Mouse (Mus musculus) heart, adult 2 months (tissue): ENCODE measurements around the gene Prpf6. TPM values are rescaled to one million over a fixed set of nuclear protein-coding genes. Genes with fewer than 3 reads are reported as not detected.

ENCODE experiments used
- DNase-seq, 2 experiments: peaks; one replicate each; pipeline ENCODE4 v3.0.0; 2021
- H3K27ac ChIP-seq: fragments of 200-600 bp; 2 replicates; pipeline ENCODE4 v1.8.1; 2022
- H3K27me3 ChIP-seq: fragments of 200-500 bp; 2 replicates; pipeline ENCODE4 v1.6.1; 2012; ENCODE audit warnings: mild to moderate bottlenecking, low read length, inconsistent platforms, mixed read lengths; ENCODE audit not compliant: control insufficient read depth, insufficient read depth
- H3K36me3 ChIP-seq: fragments of 200-500 bp; 2 replicates; pipeline ENCODE4 v1.6.1; 2012; ENCODE audit warnings: low read length, inconsistent platforms; ENCODE audit not compliant: control insufficient read depth, insufficient read depth
- H3K4me1 ChIP-seq: fragments of 200-500 bp; 2 replicates; pipeline ENCODE4 v1.6.1; 2011; ENCODE audit warnings: low read length; ENCODE audit not compliant: control insufficient read depth, insufficient read depth
- H3K4me3 ChIP-seq: fragments of 200-600 bp; 2 replicates; pipeline ENCODE4 v1.8.1; 2022
- H3K79me2 ChIP-seq: fragments of 200-500 bp; replicated peaks from 2 replicates; pipeline ENCODE4 v1.6.1; 2012; ENCODE audit warnings: mild to moderate bottlenecking, inconsistent platforms, low read length, moderate library complexity, mixed read lengths; ENCODE audit not compliant: control insufficient read depth, insufficient read depth
- H3K9ac ChIP-seq: fragments of 200-500 bp; 2 replicates; pipeline ENCODE4 v1.6.1; 2012; ENCODE audit warnings: low read depth, mild to moderate bottlenecking, control low read depth, inconsistent platforms, low read length, mixed read lengths
- CTCF ChIP-seq: fragments of 200-600 bp; IDR thresholded peaks from 2 replicates; pipeline ENCODE4 v1.8.1; 2022; ENCODE audit warnings: antibody characterized with exemption, mild to moderate bottlenecking, moderate library complexity
- EP300 ChIP-seq: fragments of 200-500 bp; IDR thresholded peaks from 2 replicates; pipeline ENCODE4 v1.6.1; 2011; ENCODE audit warnings: low read depth, low read length, control low read depth; ENCODE audit not compliant: insufficient read depth
- POLR2A ChIP-seq: fragments of 200-500 bp; IDR thresholded peaks from 2 replicates; pipeline ENCODE4 v1.6.1; 2011; ENCODE audit warnings: mild to moderate bottlenecking, low read depth, low read length, control low read depth; ENCODE audit not compliant: insufficient read depth
- WGBS: fragments of 180-500 bp; shearing (Covaris S2); methylation state at CpG from one replicate; pipeline ENCODE4 v1.1.7; 2018; 5-methylcytosine and 5-hydroxymethylcytosine counted together
- intact Hi-C: fragments of 180-260 bp; cut with DNase I; formaldehyde crosslinking; loops from one replicate; pipeline ENCODE4 v1.15.1; 2025
- polyA plus RNA-seq: library from polyadenylated mRNA; depleted of rRNA; stranded (reverse); fragments of >200 nt; gene quantifications from 2 replicates; pipeline ENCODE4 v1.2.3, GENCODE M21; 2012
- total RNA-seq, 2 experiments: library from RNA; stranded (reverse); gene quantifications; 2 replicates each; pipeline ENCODE4 v1.2.3; 2021

The Prpf6 gene
- total and polyA plus RNA-seq, 3 experiments, result 13.8 to 38.6 (median 35.3) TPM

DNA sequence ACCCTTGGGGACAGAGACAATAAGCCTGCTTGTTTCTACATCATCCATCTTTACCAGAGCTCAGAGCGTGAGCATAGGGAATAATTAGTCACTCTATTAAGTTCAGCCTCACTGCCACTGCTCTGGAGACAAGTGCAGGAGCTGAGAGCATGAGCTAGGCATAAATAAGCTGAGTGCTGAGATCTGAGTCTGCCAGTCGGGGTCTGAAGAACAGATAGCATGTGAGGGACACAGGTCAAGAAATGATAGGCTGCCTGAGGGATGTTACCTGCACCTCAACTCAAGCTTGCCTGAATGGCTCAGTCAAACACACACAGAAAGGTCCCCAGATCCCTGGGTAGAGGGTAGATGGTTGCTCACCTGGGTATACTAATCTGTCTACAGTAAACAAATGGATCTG lies 14.5 kb upstream of the Prpf6 start:
- H3K27ac ChIP-seq, result no peak overlapping the region
- H3K36me3 ChIP-seq, result no peaks in the 10 kb centered on the region
- TF ChIP-seq POLR2A, result no peak
- TF ChIP-seq CTCF, result no peak
- TF ChIP-seq EP300, result no peak
- 66% methylated on average over 2 of the region's 2 CpGs for WGBS
- H3K4me1 ChIP-seq, result peaks cover 6% of the 10 kb centered on the region; the same call in 1 of the 2 replicates
- no peaks in the 10 kb centered on the region for H3K27me3 ChIP-seq
- intact Hi-C loops, result no loop called here
- no peak overlapping the region for H3K4me3 ChIP-seq
- DNase-seq, result peak in 1 of 2 experiments; percentile 11
- H3K9ac ChIP-seq, result no peak overlapping the region
- H3K79me2 ChIP-seq, result no peaks in the 10 kb centered on the region

DNA sequence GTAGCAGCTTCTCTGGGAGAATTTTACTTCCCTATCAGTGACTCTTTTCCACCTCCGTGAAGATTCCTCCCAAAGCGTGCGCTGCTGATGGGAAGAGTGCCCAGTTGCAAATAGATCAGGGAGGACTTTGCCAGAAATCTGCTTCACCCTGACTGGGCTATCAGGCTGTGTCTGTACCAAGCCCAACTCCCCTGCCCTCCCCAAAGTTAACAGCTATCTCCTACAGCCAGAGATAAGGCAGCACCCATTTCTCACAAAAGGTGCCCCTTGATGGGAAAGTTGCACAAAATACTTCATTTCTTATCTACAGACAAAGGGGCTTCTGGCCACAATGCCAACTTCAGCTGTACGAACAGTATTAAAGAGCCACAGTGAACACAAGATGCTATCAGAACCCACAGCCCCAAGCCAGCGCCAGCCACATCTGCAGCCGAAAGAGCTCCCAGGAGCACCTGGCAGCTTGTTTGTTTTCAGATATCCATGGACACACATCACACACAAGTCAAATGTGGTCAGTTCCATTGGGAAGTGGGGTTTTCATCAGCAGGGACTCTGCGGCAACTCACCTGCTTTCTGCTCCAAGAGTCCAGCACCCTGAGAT lies 13.6 kb upstream of the Prpf6 start:
- Histone ChIP-seq H3K27me3 (no peaks in the 10 kb centered on the region), H3K27ac (peak overlapping the region; percentile 66), H3K9ac (no peak overlapping the region), H3K4me1 (peaks cover 6% of the 10 kb centered on the region; the same call in 1 of the 2 replicates), H3K36me3 (no peaks in the 10 kb centered on the region), H3K79me2 (no peaks in the 10 kb centered on the region), H3K4me3 (no peak overlapping the region)
- peak; percentile 17 to 19 for DNase-seq
- TF ChIP-seq POLR2A (no peak), EP300 (no peak), CTCF (no peak)
- WGBS, result 39% methylated on average over 7 of the region's 7 CpGs
- intact Hi-C loops, result no loop called here

DNA sequence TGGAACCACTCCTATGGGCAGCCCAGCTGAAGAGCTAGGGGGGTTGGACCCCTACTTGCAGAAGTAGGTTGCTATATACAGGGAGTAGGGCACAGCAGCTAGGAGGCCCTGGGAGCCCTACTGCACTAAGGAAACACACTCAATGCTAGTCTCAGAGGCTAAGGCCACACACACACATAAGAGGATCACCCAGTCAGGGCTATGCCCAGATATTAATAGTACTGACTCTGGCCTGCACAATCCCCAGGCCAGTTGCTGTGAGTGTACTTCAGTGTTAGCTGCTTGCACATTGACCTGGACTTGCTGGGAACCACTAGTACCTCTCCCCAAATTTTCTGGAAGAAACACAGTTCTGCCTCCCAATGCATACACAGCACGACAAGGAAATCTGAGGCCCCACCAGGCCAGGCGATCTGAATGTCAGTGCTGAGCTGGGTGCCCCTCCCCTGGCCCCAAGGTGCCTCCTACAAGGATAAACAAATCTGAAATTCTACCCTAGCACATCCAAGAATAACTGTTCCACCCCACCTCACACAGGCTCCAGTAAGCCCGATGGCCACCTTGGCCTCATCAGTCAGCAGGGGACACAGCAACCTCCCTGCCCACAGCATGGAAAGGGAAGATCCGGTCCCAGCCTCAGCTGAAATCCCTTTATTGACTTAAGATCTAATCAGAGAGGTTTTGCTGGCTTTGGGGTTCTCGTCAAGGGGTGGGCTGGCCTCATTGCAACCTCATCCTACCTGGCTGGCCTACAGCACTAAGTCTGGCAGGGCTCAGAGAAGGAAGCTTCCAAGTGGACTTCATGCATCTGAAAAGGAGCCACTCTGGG lies 12.7 kb upstream of the Prpf6 start:
- Histone ChIP-seq H3K27ac (peak overlapping the region; percentile 66), H3K4me3 (no peak overlapping the region), H3K27me3 (no peaks in the 10 kb centered on the region), H3K79me2 (no peaks in the 10 kb centered on the region), H3K9ac (no peak overlapping the region; the same call in 1 of the 2 replicates), H3K36me3 (no peaks in the 10 kb centered on the region), H3K4me1 (peaks cover 6% of the 10 kb centered on the region; the same call in 1 of the 2 replicates)
- TF ChIP-seq EP300, result no peak
- no peak for TF ChIP-seq CTCF
- peak; percentile 50; the same call in 1 of the 2 replicates for TF ChIP-seq POLR2A
- 48% methylated on average over 5 of the region's 5 CpGs for WGBS
- peak; percentile 18 to 23 for DNase-seq
- intact Hi-C loops, result no loop called here

GRCm38 (mm10) chr2:181579681-181580080 lies 12.0 kb upstream of the Prpf6 start:
- Histone ChIP-seq H3K4me3 (no peak overlapping the region), H3K27ac (peak overlapping the region; percentile 66), H3K36me3 (no peaks in the 10 kb centered on the region), H3K79me2 (no peaks in the 10 kb centered on the region), H3K9ac (no peak overlapping the region; the same call in 1 of the 2 replicates), H3K4me1 (peaks cover 6% of the 10 kb centered on the region; the same call in 1 of the 2 replicates), H3K27me3 (no peaks in the 10 kb centered on the region)
- TF ChIP-seq EP300, result no peak
- no peak for TF ChIP-seq POLR2A
- no peak for TF ChIP-seq CTCF
- peak in 1 of 2 experiments; percentile 2 for DNase-seq
- 95% methylated on average over 1 of the region's 1 CpGs for WGBS
- intact Hi-C loops, result loop anchor here (10.0 kb wide), 1 partner anchor 395 kb away; the partner anchor contains the start of gene Ppdpf

GRCm38 (mm10) chr2:181580131-181580772 lies 11.4 kb upstream of the Prpf6 start:
- no peaks in the 10 kb centered on the region for H3K36me3 ChIP-seq
- 70% methylated on average over 5 of the region's 5 CpGs for WGBS
- no peaks in the 10 kb centered on the region for H3K79me2 ChIP-seq
- DNase-seq, result peak in 1 of 2 experiments; percentile 1
- peak overlapping the region; percentile 64 for H3K9ac ChIP-seq
- H3K4me1 ChIP-seq, result peaks cover 6% of the 10 kb centered on the region; the same call in 1 of the 2 replicates
- intact Hi-C loops, result loop anchor here (10.0 kb wide), 1 partner anchor 395 kb away; the partner anchor contains the start of gene Ppdpf
- peak overlapping the region; percentile 90 for H3K27ac ChIP-seq
- H3K4me3 ChIP-seq, result peak overlapping the region; percentile 80
- H3K27me3 ChIP-seq, result no peaks in the 10 kb centered on the region
- TF ChIP-seq EP300 (no peak), POLR2A (no peak), CTCF (no peak)
